8 mouse cellular contexts compared by ENCODE assay signal in genomic region chr8:111093865-111094718, GRCm38 (mm10). TPM values are rescaled to one million over a fixed set of nuclear protein-coding genes. Genes with fewer than 3 reads are reported as not detected.
DNase-seq lines count a peak whose midpoint lies in the region; ATAC-seq and TF ChIP-seq lines count a peak whose summit lies in the region.

Gene Pdpr, plus strand, starts transcription at chr8:111094630.

- peaks cover 23% of the 10 kb centered on the region for H3K4me1 ChIP-seq in G1E (ENCODE audit: insufficient read depth, low read depth, low read length)
- peaks cover 6% of the 10 kb centered on the region; the same call in 1 of the 2 replicates for H3K4me1 ChIP-seq in forebrain, postnatal 0 days (ENCODE audit: insufficient read depth)
- H3K4me1 ChIP-seq in lung, embryonic 15.5 days = peaks cover 19% of the 10 kb centered on the region

- H3K9me3 ChIP-seq in G1E (replicated peaks) = 0 out of 2 replicates have a peak, but pooled peaks cover 2% of the 10 kb centered on the region
- H3K9me3 ChIP-seq in forebrain, postnatal 0 days (ENCODE audit: low read length) = no peaks in the 10 kb centered on the region
- H3K9me3 ChIP-seq in lung, embryonic 15.5 days = no peaks in the 10 kb centered on the region

- DNase-seq in G1E (ENCODE audit: low spot score) = no peak
- peak; percentile 93 to 96 for DNase-seq in cerebellum, adult 18-20 months
- peak; percentile 91 for DNase-seq in forebrain, postnatal 0 days
- DNase-seq in heart, postnatal 4 days = peak; percentile 93
- DNase-seq in layer of hippocampus, adult 8-10 months (ENCODE audit: low spot score in 2 of 2) = peak; percentile 87
- peak; percentile 88 for DNase-seq in ovary, adult 18-20 months (ENCODE audit: low spot score)
- peak; percentile 90 for DNase-seq in thymus, postnatal 0 days (ENCODE audit: low spot score)

- peaks cover 4% of the 10 kb centered on the region for H3K36me3 ChIP-seq in G1E (replicated peaks)
- no peaks in the 10 kb centered on the region for H3K36me3 ChIP-seq in forebrain, postnatal 0 days (ENCODE audit: insufficient read depth)
- H3K36me3 ChIP-seq in lung, embryonic 15.5 days = no peaks in the 10 kb centered on the region

- H3K9ac ChIP-seq in forebrain, postnatal 0 days = peak within 1 kb of the TSS; percentile 64
- H3K9ac ChIP-seq in lung, embryonic 15.5 days = peak within 1 kb of the TSS; percentile 59

- ATAC-seq in G1E (ENCODE audit: extremely low read depth, insufficient number of reproducible peaks, low FRiP score, poor library complexity, severe bottlenecking) = peak; percentile 52
- ATAC-seq in forebrain, postnatal 0 days = peak; percentile 94
- ATAC-seq in lung, embryonic 15.5 days (ENCODE audit: borderline replicate concordance, extremely low read depth, low FRiP score, low TSS enrichment) = peak; percentile 95

- TF ChIP-seq CTCF in G1E (IDR thresholded peaks at IDR 0.05; ENCODE audit: low read depth, low read length) = no peak
- TF ChIP-seq CTCF in forebrain, postnatal 0 days (IDR thresholded peaks at IDR 0.05; ENCODE audit: low read depth) = no peak

- H3K27me3 ChIP-seq in G1E (ENCODE audit: insufficient read depth, low read length) = 0 out of 2 replicates have a peak, but pooled peaks cover 4% of the 10 kb centered on the region
- H3K27me3 ChIP-seq in forebrain, postnatal 0 days (ENCODE audit: insufficient read depth, low read length) = no peaks in the 10 kb centered on the region
- no peaks in the 10 kb centered on the region for H3K27me3 ChIP-seq in lung, embryonic 15.5 days

- H3K4me2 ChIP-seq in forebrain, postnatal 0 days (ENCODE audit: low read depth) = peak within 1 kb of the TSS; percentile 80
- peak within 1 kb of the TSS; percentile 92 for H3K4me2 ChIP-seq in lung, embryonic 15.5 days

- peak within 1 kb of the TSS; percentile 80 for H3K4me3 ChIP-seq in G1E (ENCODE audit: low read depth, low read length)
- peak within 1 kb of the TSS; percentile 65 for H3K4me3 ChIP-seq in forebrain, postnatal 0 days (ENCODE audit: low read depth, low read length)
- peak within 1 kb of the TSS; percentile 65 for H3K4me3 ChIP-seq in lung, embryonic 15.5 days

- peak within 1 kb of the TSS; percentile 45 for H3K27ac ChIP-seq in forebrain, postnatal 0 days (ENCODE audit: low read depth, low read length)
- H3K27ac ChIP-seq in lung, embryonic 15.5 days = peak within 1 kb of the TSS; percentile 15; the same call in 1 of the 2 replicates

- WGBS in forebrain, postnatal 0 days = 8% methylated on average over 65 of the region's 72 CpGs
- 4% methylated on average over 58 of the region's 72 CpGs for WGBS in lung, embryonic 15.5 days

RNA-seq across cellular contexts. Expression of gene Pdpr, which starts in this region (rescaled TPM):
- total RNA-seq in G1E (2014; fragmentation: Nextera tagmentation) (14.0 and 15.7 TPM in 2 replicates), G1E (2017) (19.4 and 20.5 TPM in 2 replicates)
- polyA plus RNA-seq in G1E (2012) = 8.7 and 9.5 TPM in 2 replicates
- 27.5 and 31.5 TPM in 2 replicates for total RNA-seq in forebrain, postnatal 0 days (2014; rRNA removed)
- polyA plus RNA-seq in forebrain, postnatal 0 days (2015; fragmentation: Nextera tagmentation; extraction: Ambion mirVana) = 5.8 and 9.3 TPM in 2 replicates
- 10 to 100 TPM; 51.7 to 54.3 TPM for total RNA-seq in heart, postnatal 4 days (2021)
- 10 to 100 TPM; 27.6 to 30.4 (median 29.8) TPM for total RNA-seq in layer of hippocampus, adult 8-10 months (2022)
- 10.1 and 10.7 TPM in 2 replicates for polyA plus RNA-seq in lung, embryonic 15.5 days (2015; fragmentation: Nextera tagmentation; extraction: Ambion mirVana)
- polyA plus RNA-seq in thymus, postnatal 0 days (2015; fragmentation: Nextera tagmentation; extraction: Ambion mirVana) = 8.9 and 11.3 TPM in 2 replicates
